Mouse (Mus musculus): ENCODE results near the gene Asb7. TPM values are rescaled to one million over a fixed set of nuclear protein-coding genes. Genes with fewer than 3 reads are reported as not detected.

Gene Asb7
- 1 to 10 TPM; 7.5 to 9.0 TPM for total RNA-seq (2021)
- polyA plus RNA-seq (2012; rRNA removed), result 2.2 and 3.9 TPM in 2 replicates
- long read RNA-seq, full-length matches to known transcripts, result 1 of 7 reads
- long read RNA-seq, partial matches to known transcripts, result 0 of 7 reads
- long read RNA-seq, other reads (novel, unspliced or antisense), result 6 of 7 reads

DNA sequence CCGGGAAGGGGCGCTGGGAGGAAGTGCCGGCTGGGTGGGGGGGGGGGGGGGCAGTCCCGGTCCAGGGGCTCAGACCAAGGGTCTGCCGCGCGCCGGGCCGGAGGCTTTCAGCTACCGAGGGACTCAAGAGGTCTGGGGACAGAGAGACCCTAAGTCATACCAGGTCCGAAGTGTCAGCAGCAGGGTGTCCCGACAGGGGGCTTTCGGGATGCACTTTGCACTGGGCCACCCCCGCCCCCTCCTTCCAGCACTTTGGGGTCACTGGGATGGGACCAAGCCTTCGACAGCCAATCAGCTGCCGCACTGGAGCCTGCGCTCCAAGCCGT, at the start of gene Asb7:
Gene Asb7 (minus strand): TSS at position 303 of the 326 bp plus-strand sequence.
- WGBS, result under 1% methylated on average over 18 of the region's 18 CpGs
- H3K36me3 ChIP-seq (ENCODE audit: control insufficient read depth, insufficient read depth, low read length), result peaks cover 2% of the 10 kb centered on the region; the same call in 1 of the 2 replicates
- no peaks in the 10 kb centered on the region for H3K79me2 ChIP-seq (replicated peaks; ENCODE audit: control insufficient read depth, insufficient read depth, low read length)
- peaks cover 4% of the 10 kb centered on the region for H3K4me1 ChIP-seq (ENCODE audit: control insufficient read depth, insufficient read depth, low read length)
- H3K27me3 ChIP-seq (ENCODE audit: control insufficient read depth, insufficient read depth, low read length), result no peaks in the 10 kb centered on the region
- H3K27ac ChIP-seq, result peak within 1 kb of the TSS; percentile 87
- H3K4me3 ChIP-seq, result peak within 1 kb of the TSS; percentile 68
- intact Hi-C loops (cut with DNase I), result no loop called here
- peak within 1 kb of the TSS; percentile 90 for H3K9ac ChIP-seq (ENCODE audit: low read depth, low read length)
- TF ChIP-seq POLR2A (IDR thresholded peaks at IDR 0.05; ENCODE audit: insufficient read depth, low read depth, low read length) (0 out of 2 replicates have a peak, but pooled peaks have one; percentile 30), EP300 (IDR thresholded peaks at IDR 0.05; ENCODE audit: insufficient read depth, low read depth, low read length) (no peak), CTCF (IDR thresholded peaks at IDR 0.05) (no peak)
- no peak for DNase-seq

GRCm38 (mm10) chr7:66737418-66737817, 48.0 kb upstream of the Asb7 start:
- TF ChIP-seq CTCF (IDR thresholded peaks at IDR 0.05) (no peak), POLR2A (IDR thresholded peaks at IDR 0.05; ENCODE audit: insufficient read depth, low read depth, low read length) (no peak), EP300 (IDR thresholded peaks at IDR 0.05; ENCODE audit: insufficient read depth, low read depth, low read length) (no peak)
- Histone ChIP-seq H3K4me3 (no peak overlapping the region), H3K27me3 (ENCODE audit: control insufficient read depth, insufficient read depth, low read length) (no peaks in the 10 kb centered on the region), H3K9ac (ENCODE audit: low read depth, low read length) (no peak overlapping the region), H3K27ac (no peak overlapping the region), H3K79me2 (replicated peaks; ENCODE audit: control insufficient read depth, insufficient read depth, low read length) (no peaks in the 10 kb centered on the region), H3K4me1 (ENCODE audit: control insufficient read depth, insufficient read depth, low read length) (no peaks in the 10 kb centered on the region; the same call in 1 of the 2 replicates), H3K36me3 (ENCODE audit: control insufficient read depth, insufficient read depth, low read length) (no peaks in the 10 kb centered on the region)
- no peak for DNase-seq
- intact Hi-C loops (cut with DNase I), result no loop called here
- 74% methylated on average over 4 of the region's 4 CpGs for WGBS

DNA sequence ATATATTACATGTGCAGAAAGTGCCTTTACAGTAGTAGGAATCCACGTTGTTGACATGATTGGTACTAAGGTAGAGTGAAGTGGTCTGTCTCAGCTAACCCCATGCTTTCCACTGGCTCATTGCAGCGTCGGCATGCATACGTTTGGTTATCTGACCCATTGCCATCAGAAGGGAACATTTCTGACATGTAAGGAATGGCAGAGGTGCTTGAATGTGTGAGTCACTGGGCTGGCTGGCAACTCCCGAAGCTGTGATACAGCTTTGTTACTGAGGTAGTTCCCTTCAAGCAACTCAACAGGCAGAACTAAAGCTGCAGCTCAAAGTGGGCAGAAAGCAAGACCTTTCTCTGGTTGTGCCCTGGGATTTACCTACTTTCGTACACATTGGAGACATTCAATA, 45.6 kb upstream of the Asb7 start:
- intact Hi-C loops (cut with DNase I), result no loop called here

DNA sequence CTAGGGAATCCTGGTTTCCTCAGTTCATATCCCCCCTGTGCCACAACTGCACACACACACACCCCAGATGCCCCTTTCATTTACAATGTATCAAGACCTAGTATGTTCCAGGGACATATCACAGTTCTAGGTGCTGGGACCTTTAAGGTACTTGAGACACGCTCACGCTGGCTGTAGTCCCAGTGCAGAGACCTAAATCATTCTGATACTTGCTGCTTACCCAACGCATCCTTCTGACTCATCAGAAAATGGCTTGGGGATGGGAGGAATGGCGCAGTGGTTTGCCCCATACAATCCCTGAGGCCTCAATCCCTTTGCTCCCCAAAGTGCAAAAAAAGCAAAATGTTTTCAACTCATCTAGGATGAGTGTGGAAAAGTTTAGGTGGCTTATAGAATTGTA, 45.1 kb upstream of the Asb7 start:
- Histone ChIP-seq H3K4me1 (ENCODE audit: control insufficient read depth, insufficient read depth, low read length) (no peaks in the 10 kb centered on the region), H3K4me3 (no peak overlapping the region), H3K27ac (no peak overlapping the region), H3K9ac (ENCODE audit: low read depth, low read length) (no peak overlapping the region), H3K27me3 (ENCODE audit: control insufficient read depth, insufficient read depth, low read length) (no peaks in the 10 kb centered on the region), H3K36me3 (ENCODE audit: control insufficient read depth, insufficient read depth, low read length) (no peaks in the 10 kb centered on the region), H3K79me2 (replicated peaks; ENCODE audit: control insufficient read depth, insufficient read depth, low read length) (no peaks in the 10 kb centered on the region)
- TF ChIP-seq CTCF (IDR thresholded peaks at IDR 0.05) (no peak), POLR2A (IDR thresholded peaks at IDR 0.05; ENCODE audit: insufficient read depth, low read depth, low read length) (no peak), EP300 (IDR thresholded peaks at IDR 0.05; ENCODE audit: insufficient read depth, low read depth, low read length) (no peak)
- no peak for DNase-seq
- intact Hi-C loops (cut with DNase I), result no loop called here
- WGBS, result 94% methylated on average over 4 of the region's 4 CpGs

More for the DNA sequence above, 45.6 kb upstream of the Asb7 start:
- H3K79me2 ChIP-seq (replicated peaks; ENCODE audit: control insufficient read depth, insufficient read depth, low read length), result no peaks in the 10 kb centered on the region
- H3K36me3 ChIP-seq (ENCODE audit: control insufficient read depth, insufficient read depth, low read length), result no peaks in the 10 kb centered on the region
- DNase-seq, result no peak
- H3K9ac ChIP-seq (ENCODE audit: low read depth, low read length), result no peak overlapping the region
- 60% methylated on average over 6 of the region's 6 CpGs for WGBS
- no peaks in the 10 kb centered on the region; the same call in 1 of the 2 replicates for H3K4me1 ChIP-seq (ENCODE audit: control insufficient read depth, insufficient read depth, low read length)
- H3K4me3 ChIP-seq, result no peak overlapping the region
- H3K27me3 ChIP-seq (ENCODE audit: control insufficient read depth, insufficient read depth, low read length), result no peaks in the 10 kb centered on the region
- TF ChIP-seq EP300 (IDR thresholded peaks at IDR 0.05; ENCODE audit: insufficient read depth, low read depth, low read length) (no peak), CTCF (IDR thresholded peaks at IDR 0.05) (no peak), POLR2A (IDR thresholded peaks at IDR 0.05; ENCODE audit: insufficient read depth, low read depth, low read length) (no peak)
- no peak overlapping the region for H3K27ac ChIP-seq

- Histone ChIP-seq H3K27me3 (ENCODE audit: control insufficient read depth, insufficient read depth, low read length) (no peaks in the 10 kb centered on the region), H3K4me3 (no peak overlapping the region), H3K9ac (ENCODE audit: low read depth, low read length) (no peak overlapping the region), H3K79me2 (replicated peaks; ENCODE audit: control insufficient read depth, insufficient read depth, low read length) (no peaks in the 10 kb centered on the region), H3K27ac (no peak overlapping the region), H3K4me1 (ENCODE audit: control insufficient read depth, insufficient read depth, low read length) (no peaks in the 10 kb centered on the region), H3K36me3 (ENCODE audit: control insufficient read depth, insufficient read depth, low read length) (no peaks in the 10 kb centered on the region)
- TF ChIP-seq CTCF (IDR thresholded peaks at IDR 0.05), result no peak
- TF ChIP-seq POLR2A (IDR thresholded peaks at IDR 0.05; ENCODE audit: insufficient read depth, low read depth, low read length), result no peak
- no peak for TF ChIP-seq EP300 (IDR thresholded peaks at IDR 0.05; ENCODE audit: insufficient read depth, low read depth, low read length)
- DNase-seq, result no peak
- WGBS, result 91% methylated on average over 11 of the region's 11 CpGs
- intact Hi-C loops (cut with DNase I), result no loop called here
Measured at GRCm38 (mm10) chr7:66733882-66734281, 44.5 kb upstream of the Asb7 start.

- Histone ChIP-seq H3K79me2 (replicated peaks; ENCODE audit: control insufficient read depth, insufficient read depth, low read length) (no peaks in the 10 kb centered on the region), H3K27ac (no peak overlapping the region), H3K4me1 (ENCODE audit: control insufficient read depth, insufficient read depth, low read length) (no peaks in the 10 kb centered on the region), H3K9ac (ENCODE audit: low read depth, low read length) (no peak overlapping the region), H3K4me3 (no peak overlapping the region), H3K36me3 (ENCODE audit: control insufficient read depth, insufficient read depth, low read length) (no peaks in the 10 kb centered on the region), H3K27me3 (ENCODE audit: control insufficient read depth, insufficient read depth, low read length) (no peaks in the 10 kb centered on the region)
- WGBS, result 92% methylated on average over 17 of the region's 17 CpGs
- no peak for TF ChIP-seq CTCF (IDR thresholded peaks at IDR 0.05)
- intact Hi-C loops (cut with DNase I), result no loop called here
- DNase-seq, result no peak
Measured at GRCm38 (mm10) chr7:66733431-66733830, 44.0 kb upstream of the Asb7 start.
